Mouse (Mus musculus) telencephalon, adult 2 months (tissue): ENCODE data around the gene Dnajc11.
A peak's percentile ranks its signal among the peaks of the same experiment; 100 is the strongest.

Experiments
- DNase-seq: peaks from one replicate; pipeline ENCODE4 v3.0.0-alpha.2; 2011; ENCODE audit warnings: low read depth, low spot score

Dnajc11 gene

GRCm38 (mm10) chr4:152009076-152010051 lies 75.9 kb downstream of the Dnajc11 start:
- DNase-seq = peak; percentile 79

- DNase-seq = peak; percentile 31
Measured at GRCm38 (mm10) chr4:152010091-152010706, 76.7 kb downstream of the Dnajc11 start.

- no peak for DNase-seq
Measured at GRCm38 (mm10) chr4:152010707-152011134, 77.2 kb downstream of the Dnajc11 start.

- no peak for DNase-seq
Measured at GRCm38 (mm10) chr4:152011171-152011760, 77.8 kb downstream of the Dnajc11 start.

- DNase-seq = no peak
Measured at GRCm38 (mm10) chr4:152012109-152012508, 78.6 kb downstream of the Dnajc11 start.

GRCm38 (mm10) chr4:152013036-152013813 lies 79.7 kb downstream of the Dnajc11 start:
- no peak for DNase-seq

GRCm38 (mm10) chr4:152019073-152019472 lies 85.6 kb downstream of the Dnajc11 start:
- no peak for DNase-seq

GRCm38 (mm10) chr4:152020024-152020423 lies 86.5 kb downstream of the Dnajc11 start:
- no peak for DNase-seq

GRCm38 (mm10) chr4:152021568-152022097 lies 88.1 kb downstream of the Dnajc11 start:
- no peak for DNase-seq

GRCm38 (mm10) chr4:152022506-152022905 lies 89.0 kb downstream of the Dnajc11 start:
- DNase-seq = no peak

GRCm38 (mm10) chr4:152024525-152024924 lies 91.0 kb downstream of the Dnajc11 start:
- no peak for DNase-seq

- no peak for DNase-seq
Measured at GRCm38 (mm10) chr4:152026751-152027508, 93.4 kb downstream of the Dnajc11 start.

- peak; percentile 96 for DNase-seq
Measured at GRCm38 (mm10) chr4:152027524-152027923, 94.0 kb downstream of the Dnajc11 start, which contains the start of gene Zbtb48. TSS of gene Zbtb48 (minus strand) at chr4:152027671.

- DNase-seq = no peak
Measured at GRCm38 (mm10) chr4:152028456-152028855, 95.0 kb downstream of the Dnajc11 start.

- DNase-seq = no peak
Measured at GRCm38 (mm10) chr4:152029087-152029486, 95.6 kb downstream of the Dnajc11 start.

GRCm38 (mm10) chr4:152029997-152030396 lies 96.5 kb downstream of the Dnajc11 start:
- no peak for DNase-seq
